Comparison of ENCODE assay signal across 8 mouse cellular contexts in genomic region chr5:121712232-121712933, GRCm38 (mm10). TPM values are rescaled to one million over a fixed set of nuclear protein-coding genes. Genes with fewer than 3 reads are reported as not detected.
DNase-seq lines count a peak whose midpoint lies in the region; ATAC-seq and TF ChIP-seq lines count a peak whose summit lies in the region.

No protein-coding gene starts in this region.

- TF ChIP-seq CTCF in ES-Bruce4 (IDR thresholded peaks at IDR 0.05; ENCODE audit: low read depth, low read length), result no peak
- TF ChIP-seq CTCF in spleen, adult 2 months (IDR thresholded peaks at IDR 0.05; ENCODE audit: extremely low read depth, insufficient read depth, insufficient read length, insufficient replicate concordance), result no peak

- ATAC-seq in embryonic facial prominence, embryonic 12.5 days (ENCODE audit: insufficient number of reproducible peaks, insufficient read depth, low FRiP score, low TSS enrichment), result no peak; the same call in 1 of the 2 replicates
- ATAC-seq in heart, embryonic 12.5 days (ENCODE audit: insufficient number of reproducible peaks, low FRiP score), result peak; percentile 56
- no peak for ATAC-seq in inflammation-experienced regulatory T-cells, adult 6 months

- no peak for TF ChIP-seq POLR2A in ES-Bruce4 (IDR thresholded peaks at IDR 0.05; ENCODE audit: insufficient read depth, low read length)
- no peak for TF ChIP-seq POLR2A in spleen, adult 2 months (IDR thresholded peaks at IDR 0.05; ENCODE audit: low read depth, low read length)

- DNase-seq in adrenal gland, adult 8-10 months, result peak; percentile 38
- DNase-seq in kidney, postnatal 25 days, result peak; percentile 38 to 74
- peak in 1 of 2 experiments; percentile 25 for DNase-seq in spleen, adult 2 months (ENCODE audit: low read depth in 1 of 2, low spot score in 2 of 2)

- no peaks in the 10 kb centered on the region for H3K27me3 ChIP-seq in ES-Bruce4 (ENCODE audit: control insufficient read depth, insufficient read depth, low read length, poor library complexity, severe bottlenecking)
- H3K27me3 ChIP-seq in embryonic facial prominence, embryonic 12.5 days, result no peaks in the 10 kb centered on the region
- no peaks in the 10 kb centered on the region for H3K27me3 ChIP-seq in heart, embryonic 12.5 days (replicated peaks)
- no peaks in the 10 kb centered on the region for H3K27me3 ChIP-seq in megakaryocyte, embryonic 14.5 days (replicated peaks)
- no peaks in the 10 kb centered on the region; the same call in 1 of the 2 replicates for H3K27me3 ChIP-seq in spleen, adult 2 months (ENCODE audit: control insufficient read depth, insufficient read depth, low read length)

- no peak for TF ChIP-seq EP300 in ES-Bruce4 (IDR thresholded peaks at IDR 0.05; ENCODE audit: insufficient read depth, low read depth, low read length)

- 0 out of 2 replicates have a peak, but pooled peaks cover 3% of the 10 kb centered on the region for H3K36me3 ChIP-seq in ES-Bruce4 (ENCODE audit: control insufficient read depth, insufficient read depth, low read length, poor library complexity, severe bottlenecking)
- no peaks in the 10 kb centered on the region for H3K36me3 ChIP-seq in embryonic facial prominence, embryonic 12.5 days
- H3K36me3 ChIP-seq in heart, embryonic 12.5 days, result peaks cover 3% of the 10 kb centered on the region; the same call in 1 of the 2 replicates
- peaks cover 24% of the 10 kb centered on the region for H3K36me3 ChIP-seq in megakaryocyte, embryonic 14.5 days (replicated peaks; ENCODE audit: low read length)
- no peaks in the 10 kb centered on the region for H3K36me3 ChIP-seq in spleen, adult 2 months (ENCODE audit: control insufficient read depth, insufficient read depth, low read length)

- peak overlapping the region; percentile 100 for H3K9ac ChIP-seq in ES-Bruce4 (ENCODE audit: low read depth, poor library complexity, severe bottlenecking)
- peak overlapping the region; percentile 97 for H3K9ac ChIP-seq in embryonic facial prominence, embryonic 12.5 days
- peak overlapping the region; percentile 99 for H3K9ac ChIP-seq in heart, embryonic 12.5 days

- no peaks in the 10 kb centered on the region for H3K9me3 ChIP-seq in ES-Bruce4 (replicated peaks; ENCODE audit: control insufficient read depth, insufficient read depth, low read length, poor library complexity, severe bottlenecking)
- no peaks in the 10 kb centered on the region for H3K9me3 ChIP-seq in embryonic facial prominence, embryonic 12.5 days
- H3K9me3 ChIP-seq in heart, embryonic 12.5 days (replicated peaks), result no peaks in the 10 kb centered on the region
- no peaks in the 10 kb centered on the region for H3K9me3 ChIP-seq in megakaryocyte, embryonic 14.5 days

- WGBS in embryonic facial prominence, embryonic 12.5 days, result under 1% methylated on average over 58 of the region's 66 CpGs
- WGBS in heart, embryonic 12.5 days, result 5% methylated on average over 56 of the region's 66 CpGs
- WGBS in spleen, adult 2 months, result under 1% methylated on average over 63 of the region's 66 CpGs

- H3K4me2 ChIP-seq in embryonic facial prominence, embryonic 12.5 days (replicated peaks), result peak overlapping the region; percentile 89
- peak overlapping the region; percentile 81 for H3K4me2 ChIP-seq in heart, embryonic 12.5 days

- H3K27ac ChIP-seq in ES-Bruce4 (ENCODE audit: insufficient read depth, low read length), result no peak overlapping the region
- H3K27ac ChIP-seq in embryonic facial prominence, embryonic 12.5 days, result peak overlapping the region; percentile 98
- H3K27ac ChIP-seq in heart, embryonic 12.5 days (ENCODE audit: poor library complexity, severe bottlenecking), result peak overlapping the region; percentile 99
- 0 out of 2 replicates have a peak overlapping the region, but pooled peaks have one; percentile 18 for H3K27ac ChIP-seq in spleen, adult 2 months (ENCODE audit: insufficient read depth, low read length)

- peak overlapping the region; percentile 69 for H3K4me3 ChIP-seq in ES-Bruce4 (ENCODE audit: low read depth, low read length)
- H3K4me3 ChIP-seq in embryonic facial prominence, embryonic 12.5 days, result peak overlapping the region; percentile 84
- peak overlapping the region; percentile 100 for H3K4me3 ChIP-seq in heart, embryonic 12.5 days
- peak overlapping the region; percentile 98 for H3K4me3 ChIP-seq in megakaryocyte, embryonic 14.5 days (replicated peaks)
- peak overlapping the region; percentile 84 for H3K4me3 ChIP-seq in spleen, adult 2 months (ENCODE audit: extremely low read depth, insufficient read depth, insufficient read length)

- H3K4me1 ChIP-seq in ES-Bruce4 (ENCODE audit: control insufficient read depth, insufficient read depth, low read length), result peaks cover 3% of the 10 kb centered on the region
- peaks cover 25% of the 10 kb centered on the region for H3K4me1 ChIP-seq in embryonic facial prominence, embryonic 12.5 days
- H3K4me1 ChIP-seq in heart, embryonic 12.5 days (replicated peaks), result peaks cover 33% of the 10 kb centered on the region
- peaks cover 50% of the 10 kb centered on the region for H3K4me1 ChIP-seq in megakaryocyte, embryonic 14.5 days
- H3K4me1 ChIP-seq in spleen, adult 2 months (ENCODE audit: control insufficient read depth, insufficient read depth, insufficient read length), result peaks cover 4% of the 10 kb centered on the region

RNA-seq across cellular contexts. Expression of gene Atxn2, which starts 1.2 kb away (rescaled TPM):
- 269 and 284 TPM in 2 replicates for polyA plus RNA-seq in ES-Bruce4 (2011; ENCODE audit: insufficient read depth, insufficient read length, low read depth, missing spikeins)
- 100 to 1,000 TPM; 177 to 211 (median 197) TPM for total RNA-seq in adrenal gland, adult 8-10 months (2022)
- polyA plus RNA-seq in embryonic facial prominence, embryonic 12.5 days (2016; fragmentation: Nextera tagmentation; extraction: Ambion mirVana), result 72.3 and 91.6 TPM in 2 replicates
- 82.4 and 83.2 TPM in 2 replicates for polyA plus RNA-seq in heart, embryonic 12.5 days (2016; fragmentation: Nextera tagmentation; extraction: Ambion mirVana)
- 42.8 and 45.7 TPM in 2 replicates for polyA plus RNA-seq in megakaryocyte, embryonic 14.5 days (2012; ENCODE audit: insufficient read depth, low replicate concordance)
- 70.0 and 71.9 TPM in 2 replicates for polyA plus RNA-seq in spleen, adult 2 months (2012; rRNA removed)
- 10 to 100 TPM; 18.4 to 48.0 (median 35.1) TPM for polyA plus RNA-seq in inflammation-experienced regulatory T-cells, adult 6 months (2017; shearing (Covaris generic))

RNA-seq across cellular contexts. Expression of gene Brap, which starts 52.0 kb away (rescaled TPM):
- polyA plus RNA-seq in ES-Bruce4 (2011; ENCODE audit: insufficient read depth, insufficient read length, low read depth, missing spikeins), result 31.9 and 34.4 TPM in 2 replicates
- total RNA-seq in adrenal gland, adult 8-10 months (2022), result 10 to 100 TPM; 50.2 to 66.2 (median 58.5) TPM
- 47.7 and 51.2 TPM in 2 replicates for polyA plus RNA-seq in embryonic facial prominence, embryonic 12.5 days (2016; fragmentation: Nextera tagmentation; extraction: Ambion mirVana)
- polyA plus RNA-seq in heart, embryonic 12.5 days (2016; fragmentation: Nextera tagmentation; extraction: Ambion mirVana), result 32.8 and 34.8 TPM in 2 replicates
- polyA plus RNA-seq in megakaryocyte, embryonic 14.5 days (2012; ENCODE audit: insufficient read depth, low replicate concordance), result 9.6 and 10.7 TPM in 2 replicates
- 17.9 and 22.5 TPM in 2 replicates for polyA plus RNA-seq in spleen, adult 2 months (2012; rRNA removed)
- polyA plus RNA-seq in inflammation-experienced regulatory T-cells, adult 6 months (2017; shearing (Covaris generic)), result 10 to 100 TPM in 2 of 3 experiments, 1 to 10 TPM in 1; 9.6 to 14.4 (median 13.5) TPM

RNA-seq across cellular contexts. Expression of gene Acad10, which starts 52.1 kb away (rescaled TPM):
- polyA plus RNA-seq in ES-Bruce4 (2011; ENCODE audit: insufficient read depth, insufficient read length, low read depth, missing spikeins), result 5.8 and 9.0 TPM in 2 replicates
- 10 to 100 TPM; 24.7 to 29.8 (median 28.3) TPM for total RNA-seq in adrenal gland, adult 8-10 months (2022)
- 1.6 and 2.2 TPM in 2 replicates for polyA plus RNA-seq in embryonic facial prominence, embryonic 12.5 days (2016; fragmentation: Nextera tagmentation; extraction: Ambion mirVana)
- 1.4 and 1.5 TPM in 2 replicates for polyA plus RNA-seq in heart, embryonic 12.5 days (2016; fragmentation: Nextera tagmentation; extraction: Ambion mirVana)
- 3.4 TPM in 1 of 2 replicates, not detected in the other for polyA plus RNA-seq in megakaryocyte, embryonic 14.5 days (2012; ENCODE audit: insufficient read depth, low replicate concordance)
- polyA plus RNA-seq in spleen, adult 2 months (2012; rRNA removed), result 3.9 and 4.4 TPM in 2 replicates
- polyA plus RNA-seq in inflammation-experienced regulatory T-cells, adult 6 months (2017; shearing (Covaris generic)), result 1 to 10 TPM in 2 of 3 experiments, under 1 TPM in 1; 0.93 to 5.7 (median 5.6) TPM
